Mouse (Mus musculus) myocyte (in vitro differentiated cells): ENCODE results near the gene Ptprs.

Experiments used
- CEBPB ChIP-seq: IDR thresholded peaks from 2 replicates; pipeline ENCODE4 v1.6.1; 2011; ENCODE audit warnings: mild to moderate bottlenecking, moderate library complexity; ENCODE audit not compliant: poor library complexity, insufficient read depth, severe bottlenecking
- POLR2A ChIP-seq: IDR thresholded peaks from one replicate; pipeline ENCODE4 v1.6.1; 2011; ENCODE audit warnings: low read depth, mild to moderate bottlenecking, control low read depth, moderate library complexity; ENCODE audit not compliant: insufficient read length
- USF1 ChIP-seq: IDR thresholded peaks from one replicate; pipeline ENCODE4 v1.6.1; 2011; ENCODE audit warnings: low read depth, mild to moderate bottlenecking, control low read depth, moderate library complexity

DNA sequence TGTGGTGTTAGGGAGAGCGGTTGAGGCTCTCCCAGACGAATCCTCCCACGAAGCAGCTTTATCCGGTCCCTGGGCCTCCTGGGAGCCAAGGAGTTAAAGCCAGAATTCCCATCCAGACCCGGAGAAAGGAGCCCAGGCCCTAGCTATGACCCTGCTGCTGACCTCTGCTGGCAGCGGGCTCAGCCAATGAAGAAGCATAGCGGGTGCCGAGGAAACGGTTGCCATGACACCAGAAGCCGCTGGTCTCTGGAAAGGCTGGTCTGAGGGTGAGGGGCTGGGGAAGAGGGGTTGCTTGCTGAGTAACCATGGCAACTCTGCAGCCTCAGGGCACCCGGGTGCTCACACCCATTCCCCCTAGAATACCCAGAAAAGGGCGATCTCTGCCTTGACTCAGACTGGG is 11.7 kb upstream of the Ptprs start:
- TF ChIP-seq CEBPB (no peak), USF1 (no peak), POLR2A (no peak)
